Mouse (Mus musculus): ENCODE results near the gene Kansl2. TPM values are rescaled to one million over a fixed set of nuclear protein-coding genes. Genes with fewer than 3 reads are reported as not detected.

The Kansl2 gene
- total RNA-seq, 2 experiments from 2014 or later, result 85.3 to 94.8 TPM

GRCm38 (mm10) chr15:98506253-98506957, 27.7 kb downstream of the Kansl2 start:
- DNase-seq (ENCODE audit: low spot score in 2 of 2), result no peak

GRCm38 (mm10) chr15:98504514-98504913, 29.6 kb downstream of the Kansl2 start:
- peak in 1 of 2 experiments; percentile 34 for DNase-seq (ENCODE audit: low spot score in 2 of 2)

DNA sequence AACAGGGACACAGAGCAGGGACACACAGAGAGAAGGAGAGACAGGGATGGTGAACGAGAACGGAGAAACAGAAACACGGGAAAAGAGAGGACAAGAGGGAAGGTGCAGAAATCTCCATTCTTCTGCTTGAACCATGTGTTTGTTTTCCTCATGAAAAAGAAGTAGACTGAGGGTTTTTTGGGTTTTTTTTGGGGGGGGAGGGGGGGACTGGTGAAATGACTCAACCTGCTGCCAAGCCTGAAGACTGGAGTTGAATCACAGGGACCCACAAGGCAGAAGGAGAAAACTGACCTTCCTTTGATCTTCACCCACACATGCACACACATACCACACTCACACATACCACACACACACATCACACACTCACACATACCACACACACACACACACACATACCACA, 30.7 kb downstream of the Kansl2 start:
- no peak for DNase-seq (ENCODE audit: low spot score in 2 of 2)

DNA sequence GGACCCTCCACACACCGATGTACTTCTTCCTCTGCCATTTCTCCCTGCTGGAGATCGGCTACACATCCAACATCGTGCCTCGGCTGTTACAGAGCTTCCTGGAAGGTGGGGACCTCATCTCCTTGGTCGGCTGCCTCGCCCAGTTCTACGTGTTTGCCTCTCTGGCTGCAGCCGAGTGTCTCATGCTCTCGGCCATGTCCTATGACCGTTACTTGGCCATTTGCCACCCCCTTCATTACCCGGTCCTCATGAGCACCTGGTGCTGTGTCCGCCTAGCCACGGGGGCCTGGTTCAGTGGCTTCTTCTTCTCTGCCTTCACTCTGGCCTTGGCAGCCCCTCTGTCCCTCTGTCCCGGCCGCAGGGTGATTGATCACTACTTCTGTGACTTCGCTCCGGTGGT, 36.4 kb downstream of the Kansl2 start:
- DNase-seq (ENCODE audit: low spot score in 2 of 2), result no peak

GRCm38 (mm10) chr15:98492102-98492501, 42.0 kb downstream of the Kansl2 start, which contains the start of gene Olfr279:
TSS of gene Olfr279 (plus strand) at chr15:98492402.
- no peak for DNase-seq (ENCODE audit: low spot score in 2 of 2)

- DNase-seq (ENCODE audit: low spot score in 2 of 2), result no peak
Observed at GRCm38 (mm10) chr15:98491332-98491731, 42.7 kb downstream of the Kansl2 start.

GRCm38 (mm10) chr15:98486433-98487021, 47.5 kb downstream of the Kansl2 start:
- no peak for DNase-seq (ENCODE audit: low spot score in 2 of 2)

- no peak for DNase-seq (ENCODE audit: low spot score in 2 of 2)
Observed at GRCm38 (mm10) chr15:98483907-98484886, 49.9 kb downstream of the Kansl2 start.

DNA sequence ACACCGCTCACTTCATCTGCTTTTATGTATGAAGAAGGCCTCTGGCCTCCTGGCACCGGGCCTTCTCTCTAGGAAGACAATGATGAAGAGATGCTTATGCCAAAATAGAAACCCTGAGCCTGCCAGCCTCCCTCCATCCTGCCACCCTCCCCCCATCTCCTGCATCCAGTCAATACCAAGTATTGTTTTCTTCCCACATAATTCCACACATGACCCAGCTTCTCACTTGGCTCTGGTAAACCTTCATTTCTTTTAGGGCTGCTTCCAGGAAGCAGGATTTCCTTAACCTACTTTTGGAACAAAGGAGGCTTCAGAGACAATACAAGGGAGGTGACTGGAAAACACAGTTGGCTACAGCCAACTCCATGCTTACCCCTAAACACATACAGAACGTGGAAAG, 51.4 kb downstream of the Kansl2 start, which contains the start of gene Lalba:
Lalba (minus strand) TSS at position 21 of the 400 bp plus-strand sequence.
- DNase-seq (ENCODE audit: low spot score in 2 of 2), result no peak

DNA sequence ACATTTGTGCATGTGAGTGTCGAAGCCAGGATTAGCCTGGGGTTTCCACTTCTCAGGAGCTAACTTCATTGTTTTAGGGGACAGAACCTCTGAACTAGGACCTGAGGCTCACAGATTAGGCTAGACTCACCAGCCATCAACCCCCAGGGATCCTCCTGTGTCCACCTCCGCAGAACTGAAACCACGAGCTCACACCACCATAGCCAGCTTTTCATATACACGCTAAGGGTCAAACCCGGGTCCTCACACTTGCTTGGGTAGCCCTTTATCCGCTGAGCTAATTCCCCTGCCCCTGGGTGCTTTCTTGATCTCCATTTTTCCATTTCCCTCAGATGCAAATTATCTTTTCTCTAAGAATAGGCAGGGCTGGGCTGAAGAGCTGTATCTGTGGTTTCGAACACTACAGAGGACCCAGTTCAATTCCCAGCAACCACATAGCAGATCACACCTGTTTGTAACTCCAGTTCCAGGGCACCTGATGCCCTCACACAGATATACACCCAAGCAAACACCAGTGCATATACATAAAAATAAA, 54.4 kb downstream of the Kansl2 start:
- no peak for DNase-seq (ENCODE audit: low spot score in 2 of 2)

DNA sequence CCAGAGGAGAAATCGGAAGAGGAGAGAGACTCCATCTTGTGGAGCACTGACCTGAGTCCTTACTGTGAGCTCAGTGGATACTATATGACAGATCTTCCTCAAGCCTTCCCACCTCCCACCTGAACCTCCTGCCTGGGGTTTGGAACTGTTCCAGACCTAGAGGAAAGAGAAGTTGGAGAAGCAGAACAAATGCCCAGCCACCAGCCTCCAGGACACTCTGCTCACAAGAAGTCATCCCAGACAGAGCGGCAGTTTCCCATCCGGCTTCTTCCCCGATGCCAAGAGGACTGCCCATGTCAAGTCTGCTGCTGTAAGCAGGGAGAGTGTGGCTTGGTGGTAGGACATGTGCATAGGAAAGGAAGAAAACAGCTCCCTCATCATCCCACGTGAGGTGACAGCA, 57.8 kb downstream of the Kansl2 start:
- DNase-seq (ENCODE audit: low spot score in 2 of 2), result no peak

GRCm38 (mm10) chr15:98475382-98475781, 58.7 kb downstream of the Kansl2 start:
- DNase-seq (ENCODE audit: low spot score in 2 of 2), result peak in 1 of 2 experiments; percentile 30

GRCm38 (mm10) chr15:98474958-98475357, 59.1 kb downstream of the Kansl2 start:
- DNase-seq (ENCODE audit: low spot score in 2 of 2), result no peak

DNA sequence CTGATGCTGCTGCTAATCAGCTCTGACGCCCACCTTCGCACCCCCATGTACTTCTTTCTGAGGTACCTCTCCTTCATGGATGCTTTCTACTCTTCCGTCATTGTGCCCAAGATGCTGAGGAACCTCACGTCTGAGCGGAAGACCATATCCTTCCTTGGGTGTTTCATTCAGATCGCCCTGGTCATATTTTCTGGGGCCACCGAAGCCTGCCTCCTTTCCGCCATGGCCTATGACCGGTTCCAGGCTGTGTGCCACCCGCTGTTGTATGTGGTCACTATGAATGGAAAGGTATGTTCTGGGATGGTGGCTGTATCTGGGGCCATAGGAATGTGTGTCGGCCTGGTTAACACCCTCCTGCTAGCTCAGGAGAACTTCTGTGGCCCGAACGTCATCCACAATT, 62.5 kb downstream of the Kansl2 start:
- no peak for DNase-seq (ENCODE audit: low spot score in 2 of 2)

DNA sequence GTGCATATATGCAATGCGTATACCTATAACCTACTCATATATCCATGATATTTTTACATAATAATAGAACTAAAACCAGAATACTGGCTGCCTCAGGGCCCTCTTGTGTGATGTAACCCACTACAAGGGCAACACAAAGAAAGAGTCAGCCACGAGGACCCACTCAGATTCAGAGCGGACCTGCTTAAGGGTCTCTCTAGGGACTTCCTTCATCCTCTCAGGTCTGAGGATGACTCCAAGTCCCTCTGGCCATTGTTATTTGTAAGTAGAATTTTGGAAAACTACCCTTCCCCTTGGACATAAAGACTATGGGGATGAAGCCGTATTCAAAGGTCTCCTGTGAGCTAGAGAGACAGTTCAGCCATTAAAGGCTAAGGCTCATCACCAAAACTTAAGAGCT, 64.5 kb downstream of the Kansl2 start, which contains the start of gene OR5BS1P:
OR5BS1P (plus strand) TSS at position 301 of the 400 bp plus-strand sequence.
- DNase-seq (ENCODE audit: low spot score in 2 of 2), result no peak

Small RNA genes within 50 kb of the gene (microRNA-seq; reads per million reads assigned to microRNA genes)
- gene Mir1291, result 5.8 reads per million, percentile 16 among the genes with 10 or more reads in this experiment

Other genes starting within 250 kb of the Kansl2 start
- gene Zfp641, start 238.1 kb downstream of the Kansl2 start, total RNA-seq (2021), result 1 to 10 TPM; 8.4 to 8.8 TPM
- gene Olfr285, start 216.9 kb downstream of the Kansl2 start, total RNA-seq (2021), result not detected
- not detected for gene Olfr284, start 193.3 kb downstream of the Kansl2 start, total RNA-seq (2021)
- not detected for gene Olfr283, start 153.3 kb downstream of the Kansl2 start, total RNA-seq (2021)
- not detected for gene Olfr282, start 103.0 kb downstream of the Kansl2 start, total RNA-seq (2021)
- not detected for gene Olfr281, start 81.7 kb downstream of the Kansl2 start, total RNA-seq (2021)
- gene OR5BS1P, start 64.4 kb downstream of the Kansl2 start, total RNA-seq (2021), result not detected
- gene Lalba, start 51.5 kb downstream of the Kansl2 start, total RNA-seq (2021), result not detected
- gene Olfr279, start 41.9 kb downstream of the Kansl2 start, total RNA-seq (2021), result not detected
- 10 to 100 TPM; 52.8 to 65.1 TPM for gene Ccnt1, start 36.7 kb upstream of the Kansl2 start, total RNA-seq (2021)
- gene 4930415O20Rik, start 36.7 kb upstream of the Kansl2 start, total RNA-seq (2021), result under 1 TPM in 1 of 2 experiments, not detected in 1; 0.62 TPM
- gene Adcy6, start 75.8 kb upstream of the Kansl2 start, total RNA-seq (2021), result 10 to 100 TPM; 78.0 to 83.3 TPM
- 10 to 100 TPM; 28.6 to 34.5 TPM for gene Cacnb3, start 96.6 kb upstream of the Kansl2 start, total RNA-seq (2021)
- gene Ddx23, start 128.6 kb upstream of the Kansl2 start, total RNA-seq (2021), result 10 to 100 TPM; 76.4 to 85.9 TPM
- gene Rnd1, start 143.2 kb upstream of the Kansl2 start, total RNA-seq (2021), result 1 to 10 TPM; 1.1 to 1.9 TPM
- gene Ccdc65, start 173.9 kb upstream of the Kansl2 start, total RNA-seq (2021), result under 1 TPM; 0.48 to 0.87 TPM
- gene Fkbp11, start 193.9 kb upstream of the Kansl2 start, total RNA-seq (2021), result 10 to 100 TPM; 15.9 to 19.1 TPM
- 100 to 1,000 TPM; 124 to 135 TPM for gene Arf3, start 228.9 kb upstream of the Kansl2 start, total RNA-seq (2021)
- 1 to 10 TPM in 1 of 2 experiments, under 1 TPM in 1; 0.68 to 1.2 TPM for gene Wnt10b, start 243.9 kb upstream of the Kansl2 start, total RNA-seq (2021)